Mouse (Mus musculus) retina, adult 2 months (tissue): ENCODE results near the gene Alg3.

Experiments
- DNase-seq: peaks from one replicate; pipeline ENCODE4 v3.0.0-alpha.2; 2012; ENCODE audit warnings: low read depth, low spot score

Alg3 gene

GRCm38 (mm10) chr16:20604705-20605104 is 6.8 kb downstream of the Alg3 start:
- no peak for DNase-seq

- no peak for DNase-seq
Measured at GRCm38 (mm10) chr16:20600511-20600910, 11.0 kb downstream of the Alg3 start.

GRCm38 (mm10) chr16:20596687-20597441 is 14.7 kb downstream of the Alg3 start:
- no peak for DNase-seq

- no peak for DNase-seq
Measured at GRCm38 (mm10) chr16:20595737-20596136, 15.8 kb downstream of the Alg3 start.

- DNase-seq = no peak
Measured at GRCm38 (mm10) chr16:20595060-20595673, 16.4 kb downstream of the Alg3 start.

- no peak for DNase-seq
Measured at GRCm38 (mm10) chr16:20591076-20591705, 20.3 kb downstream of the Alg3 start.

- no peak for DNase-seq
Measured at GRCm38 (mm10) chr16:20590680-20591038, 20.9 kb downstream of the Alg3 start.

GRCm38 (mm10) chr16:20589939-20590679 is 21.4 kb downstream of the Alg3 start:
- no peak for DNase-seq

- no peak for DNase-seq
Measured at GRCm38 (mm10) chr16:20589366-20589938, 22.1 kb downstream of the Alg3 start, which contains the start of gene Vwa5b2. TSS of gene Vwa5b2 (plus strand) at chr16:20589471.

GRCm38 (mm10) chr16:20565075-20565474 is 46.5 kb downstream of the Alg3 start:
- no peak for DNase-seq

- DNase-seq = no peak
Measured at GRCm38 (mm10) chr16:20557381-20557780, 54.2 kb downstream of the Alg3 start.
